Mouse (Mus musculus) midbrain, embryonic 16.5 days (tissue): ENCODE results near the gene Ccdc50. TPM values are rescaled to one million over a fixed set of nuclear protein-coding genes. Genes with fewer than 3 reads are reported as not detected.

Experiments used
- ATAC-seq: fragments of 200-750 bp; cut with Nextera tagmentation; 2 replicates; pipeline ENCODE4 v1.8.0; 2017; ENCODE audit warnings: moderate TSS enrichment
- H3K27ac ChIP-seq: fragments of 300-500 bp; sonication (generic); 2 replicates; pipeline ENCODE4 v1.5.1; 2014; ENCODE audit warnings: mild to moderate bottlenecking, low read length, mixed read lengths
- H3K27me3 ChIP-seq: fragments of 300-500 bp; sonication (generic); 2 replicates; pipeline ENCODE4 v1.6.1; 2014; ENCODE audit warnings: low read depth, low read length, mixed read lengths; ENCODE audit not compliant: control insufficient read depth, insufficient read depth
- H3K36me3 ChIP-seq: fragments of 300-500 bp; sonication (generic); 2 replicates; pipeline ENCODE4 v1.6.1; 2014; ENCODE audit warnings: mild to moderate bottlenecking, low read length, moderate library complexity, mixed read lengths; ENCODE audit not compliant: control insufficient read depth, insufficient read depth
- H3K4me1 ChIP-seq: fragments of 300-500 bp; sonication (generic); 2 replicates; pipeline ENCODE4 v1.6.1; 2014; ENCODE audit warnings: mild to moderate bottlenecking, low read length, mixed read lengths; ENCODE audit not compliant: control insufficient read depth, insufficient read depth
- H3K4me2 ChIP-seq: fragments of 300-500 bp; sonication (generic); 2 replicates; pipeline ENCODE4 v1.6.1; 2014; ENCODE audit warnings: mild to moderate bottlenecking, low read length, mixed read lengths
- H3K4me3 ChIP-seq: fragments of 300-500 bp; sonication (generic); 2 replicates; pipeline ENCODE4 v1.5.1; 2014; ENCODE audit warnings: low read depth, mild to moderate bottlenecking, low read length, moderate library complexity, mixed read lengths
- H3K9ac ChIP-seq: fragments of 300-500 bp; sonication (generic); 2 replicates; pipeline ENCODE4 v1.6.1; 2014; ENCODE audit warnings: low read depth, low read length, mixed read lengths
- H3K9me3 ChIP-seq: fragments of 300-500 bp; sonication (generic); replicated peaks from 2 replicates; pipeline ENCODE4 v1.6.1; 2014; ENCODE audit warnings: mild to moderate bottlenecking, low read length, mixed read lengths; ENCODE audit not compliant: control insufficient read depth, poor library complexity, severe bottlenecking
- WGBS: fragments of 180-500 bp; shearing (Covaris S2); extraction: QIAGEN DNeasy Blood & Tissue Kit; methylation state at CpG from one replicate; pipeline ENCODE4 v1.1.7; 2014; 5-methylcytosine and 5-hydroxymethylcytosine counted together
- polyA plus RNA-seq: library from polyadenylated mRNA; unstranded; fragments of >200 nt; fragmentation: Nextera tagmentation; extraction: Ambion mirVana; gene quantifications from 2 replicates; pipeline ENCODE4 v1.2.1, GENCODE M21; 2015

Gene Ccdc50
- polyA plus RNA-seq, 1 experiment from 2014 or later: 42.3 TPM

DNA sequence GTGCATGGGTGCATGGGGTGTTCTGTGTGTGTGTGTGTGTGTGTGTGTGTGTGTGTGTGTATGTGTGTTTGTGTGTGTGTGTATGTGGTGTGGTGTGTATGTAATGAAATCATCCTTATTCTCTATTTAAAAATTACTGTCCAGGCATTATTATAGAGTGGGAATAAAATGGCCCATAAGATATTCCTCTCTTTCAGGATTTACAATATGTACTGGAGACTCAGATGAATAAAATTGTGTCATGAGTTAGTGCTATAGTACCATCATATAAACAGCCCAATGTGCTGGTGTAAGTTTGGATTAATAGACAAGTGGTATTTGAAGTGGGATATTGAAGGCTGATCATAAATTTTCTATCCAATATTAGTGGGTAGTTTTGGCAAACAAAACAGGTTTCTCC is 15.4 kb downstream of the Ccdc50 start:
- ATAC-seq: no peak

DNA sequence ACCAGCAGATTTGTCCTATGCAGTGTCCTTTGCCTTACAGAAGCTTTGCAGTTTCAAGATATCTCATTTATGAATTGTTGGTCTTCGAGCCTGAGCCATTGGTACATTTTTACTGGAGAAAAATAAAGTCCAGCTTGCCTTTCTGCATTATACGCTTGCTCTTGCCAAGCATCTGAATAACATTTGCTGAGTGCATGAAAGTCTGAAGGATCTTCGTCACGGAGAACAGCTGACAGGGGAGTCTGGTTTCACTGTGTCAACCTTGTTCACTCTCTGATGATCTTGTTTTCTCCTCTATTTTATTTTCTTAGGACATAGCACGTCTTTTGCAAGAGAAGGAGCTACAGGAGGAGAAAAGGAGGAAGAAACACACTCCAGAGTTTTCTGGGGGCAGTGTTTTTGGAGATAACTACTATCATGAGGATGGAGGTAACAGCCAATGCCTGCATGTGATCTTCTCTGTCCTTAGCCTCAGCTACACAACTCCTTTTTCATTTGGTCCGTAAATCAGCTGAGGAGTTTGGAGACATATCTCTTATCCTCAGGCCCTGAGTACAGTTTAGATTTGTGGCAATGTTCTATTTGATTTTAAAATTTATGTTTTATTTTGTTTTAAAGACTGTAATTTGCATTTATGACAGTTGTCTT is 28.4 kb downstream of the Ccdc50 start:
- no peaks in the 10 kb centered on the region for H3K27me3 ChIP-seq
- H3K4me1 ChIP-seq: no peaks in the 10 kb centered on the region
- H3K27ac ChIP-seq: no peak overlapping the region
- no peak overlapping the region for H3K4me3 ChIP-seq
- no peak overlapping the region for H3K4me2 ChIP-seq
- H3K36me3 ChIP-seq: peaks cover 34% of the 10 kb centered on the region
- H3K9me3 ChIP-seq: no peaks in the 10 kb centered on the region
- 96% methylated on average over 6 of the region's 6 CpGs for WGBS
- ATAC-seq: no peak
- no peak overlapping the region for H3K9ac ChIP-seq

More for the DNA sequence above, 15.4 kb downstream of the Ccdc50 start:
- Histone ChIP-seq H3K4me1 (no peaks in the 10 kb centered on the region), H3K4me3 (no peak overlapping the region), H3K27ac (no peak overlapping the region), H3K36me3 (peaks cover 8% of the 10 kb centered on the region), H3K4me2 (no peak overlapping the region), H3K27me3 (no peaks in the 10 kb centered on the region), H3K9me3 (no peaks in the 10 kb centered on the region), H3K9ac (no peak overlapping the region)

DNA sequence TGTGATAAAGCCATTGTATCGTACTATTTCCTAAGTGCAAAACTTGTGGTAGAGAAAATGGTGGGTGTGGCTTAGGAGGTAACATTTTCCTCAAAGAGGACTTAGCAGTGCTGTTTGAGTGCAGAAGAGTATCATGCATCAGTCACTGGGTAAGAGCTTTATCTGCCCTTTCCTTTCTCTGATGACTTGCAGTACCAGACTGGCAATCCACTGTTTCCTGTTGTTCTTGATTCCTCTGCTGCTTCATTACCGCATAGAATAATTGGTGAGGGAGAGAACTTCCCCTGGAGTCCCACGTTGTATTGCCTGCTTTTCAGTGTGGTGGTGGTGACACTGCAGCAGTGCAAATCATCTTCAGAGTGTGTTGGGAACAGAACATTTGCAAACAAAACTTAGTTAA is 29.0 kb downstream of the Ccdc50 start:
- H3K9ac ChIP-seq: no peak overlapping the region
- H3K4me3 ChIP-seq: no peak overlapping the region
- H3K9me3 ChIP-seq: peaks cover 2% of the 10 kb centered on the region; the same call in 1 of the 2 replicates
- 97% methylated on average over 3 of the region's 3 CpGs for WGBS
- H3K4me2 ChIP-seq: no peak overlapping the region
- H3K27me3 ChIP-seq: no peaks in the 10 kb centered on the region
- no peaks in the 10 kb centered on the region for H3K4me1 ChIP-seq
- H3K36me3 ChIP-seq: peaks cover 40% of the 10 kb centered on the region
- H3K27ac ChIP-seq: no peak overlapping the region
- no peak for ATAC-seq

DNA sequence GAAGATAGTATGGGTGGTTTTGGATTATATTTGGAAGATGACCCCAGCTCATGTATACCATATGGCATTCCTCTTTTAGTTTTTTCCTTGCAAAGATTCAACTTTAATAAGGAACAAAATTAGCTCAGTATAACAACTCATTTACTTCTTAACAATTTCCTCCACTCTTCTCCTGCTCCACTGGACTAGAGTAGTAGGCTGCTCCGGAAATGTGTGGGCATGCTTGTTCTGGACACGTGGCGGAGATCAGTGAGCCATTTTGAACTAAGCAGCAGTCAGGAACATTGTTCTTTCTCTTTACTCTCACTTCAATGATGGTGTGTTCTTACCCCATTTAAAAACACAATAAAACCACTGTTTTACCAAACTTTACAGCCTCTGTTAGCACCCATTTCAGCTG is 32.3 kb downstream of the Ccdc50 start:
- no peak for ATAC-seq
- no peak overlapping the region for H3K4me2 ChIP-seq
- peaks cover 29% of the 10 kb centered on the region for H3K36me3 ChIP-seq
- no peak overlapping the region for H3K9ac ChIP-seq
- no peaks in the 10 kb centered on the region for H3K27me3 ChIP-seq
- no peak overlapping the region for H3K27ac ChIP-seq
- no peaks in the 10 kb centered on the region for H3K4me1 ChIP-seq
- peaks cover 5% of the 10 kb centered on the region; the same call in 1 of the 2 replicates for H3K9me3 ChIP-seq
- H3K4me3 ChIP-seq: no peak overlapping the region
- WGBS: over 99% methylated on average over 3 of the region's 3 CpGs

DNA sequence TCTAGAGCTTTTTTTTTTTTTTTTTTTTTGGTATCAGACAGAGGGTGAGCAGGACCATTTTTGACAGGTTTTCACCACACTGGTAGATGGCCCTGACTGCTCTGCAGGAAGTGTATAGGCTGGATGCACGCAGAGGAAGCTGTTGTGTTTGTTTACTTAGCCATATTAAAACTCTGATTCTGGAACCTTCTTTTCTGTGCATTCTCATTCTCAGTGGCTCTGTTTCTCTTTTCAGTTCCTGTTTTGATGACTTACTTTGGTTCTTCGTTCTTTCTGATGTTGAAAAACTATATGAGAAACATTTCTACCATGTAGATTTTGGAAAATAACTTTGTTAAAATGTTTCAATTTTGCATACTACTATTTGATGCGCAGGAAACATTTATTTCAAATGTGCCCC is 46.4 kb downstream of the Ccdc50 start:
- Histone ChIP-seq H3K27me3 (no peaks in the 10 kb centered on the region), H3K9ac (no peak overlapping the region), H3K4me3 (no peak overlapping the region), H3K36me3 (peaks cover 10% of the 10 kb centered on the region; the same call in 1 of the 2 replicates), H3K4me1 (no peaks in the 10 kb centered on the region), H3K4me2 (no peak overlapping the region), H3K9me3 (no peaks in the 10 kb centered on the region), H3K27ac (no peak overlapping the region)
- no peak for ATAC-seq
- 91% methylated on average over 3 of the region's 3 CpGs for WGBS

DNA sequence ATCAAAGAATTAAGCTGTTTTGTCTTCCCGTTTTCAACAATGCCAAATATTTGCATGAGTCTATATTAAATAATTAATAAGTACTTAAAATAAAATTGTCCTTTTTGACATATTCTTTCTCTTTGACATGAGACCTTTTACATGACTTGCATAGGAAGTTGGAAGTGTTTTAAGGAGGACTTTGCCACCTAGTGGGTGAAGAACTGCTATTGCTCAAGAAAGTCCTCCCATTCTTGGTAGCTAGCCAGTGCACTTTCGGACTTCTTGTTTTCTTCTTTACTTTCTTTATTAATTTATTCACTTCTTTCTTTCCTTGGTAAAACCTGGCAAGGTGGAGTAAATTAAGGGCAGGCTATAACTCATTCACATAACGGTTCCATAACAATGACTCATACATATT is 55.3 kb downstream of the Ccdc50 start:
- Histone ChIP-seq H3K4me1 (no peaks in the 10 kb centered on the region), H3K27ac (no peak overlapping the region), H3K9ac (no peak overlapping the region), H3K4me3 (no peak overlapping the region), H3K36me3 (peaks cover 9% of the 10 kb centered on the region; the same call in 1 of the 2 replicates), H3K27me3 (no peaks in the 10 kb centered on the region), H3K9me3 (no peaks in the 10 kb centered on the region), H3K4me2 (no peak overlapping the region)
- ATAC-seq: no peak
- 93% methylated on average over 3 of the region's 3 CpGs for WGBS

DNA sequence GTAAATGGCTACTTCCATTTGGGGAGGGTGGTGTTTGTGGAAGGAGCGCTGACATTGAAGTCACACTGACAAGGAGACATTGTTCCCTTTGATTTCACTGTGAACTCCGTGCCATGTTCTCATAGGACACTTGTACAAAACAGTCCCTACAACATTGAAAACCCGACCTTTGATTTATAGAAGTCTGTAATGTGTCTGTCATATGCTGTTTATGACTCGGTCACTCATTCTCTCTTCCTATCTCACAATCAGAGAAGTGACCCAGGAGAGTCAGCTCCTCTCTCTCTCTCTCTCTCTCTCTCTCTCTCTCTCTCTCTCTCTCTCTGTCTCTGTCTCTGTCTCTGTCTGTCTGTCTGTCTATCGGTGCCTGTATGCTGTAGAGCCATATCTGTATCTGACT is 60.7 kb downstream of the Ccdc50 start:
- Histone ChIP-seq H3K4me1 (peaks cover 2% of the 10 kb centered on the region; the same call in 1 of the 2 replicates), H3K9me3 (no peaks in the 10 kb centered on the region), H3K27me3 (no peaks in the 10 kb centered on the region), H3K4me2 (no peak overlapping the region), H3K9ac (no peak overlapping the region), H3K36me3 (peaks cover 9% of the 10 kb centered on the region; the same call in 1 of the 2 replicates), H3K27ac (no peak overlapping the region), H3K4me3 (no peak overlapping the region)
- WGBS: 92% methylated on average over 5 of the region's 5 CpGs
- ATAC-seq: no peak

DNA sequence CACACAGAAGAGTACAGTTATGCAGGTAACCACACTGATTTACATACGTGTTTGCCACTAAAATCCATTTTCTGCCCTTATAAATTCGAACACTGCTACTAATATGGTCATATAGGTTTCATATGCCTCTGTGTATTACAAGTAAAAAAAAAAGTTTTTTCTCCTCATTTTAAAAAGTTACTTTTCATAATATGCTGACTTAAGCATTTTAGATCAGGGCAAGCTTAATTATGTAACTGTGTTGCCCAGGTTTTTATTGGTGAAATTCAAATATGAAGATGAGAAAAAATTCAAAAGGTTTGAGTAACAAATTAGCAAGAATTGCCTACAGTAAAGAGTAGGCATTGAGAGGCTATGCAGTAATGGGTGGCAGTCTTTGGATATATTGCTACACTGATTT is 62.0 kb downstream of the Ccdc50 start:
- peaks cover 2% of the 10 kb centered on the region; the same call in 1 of the 2 replicates for H3K4me1 ChIP-seq
- H3K27me3 ChIP-seq: no peaks in the 10 kb centered on the region
- H3K9me3 ChIP-seq: no peaks in the 10 kb centered on the region
- WGBS: 94% methylated on average over 2 of the region's 2 CpGs
- no peak overlapping the region for H3K27ac ChIP-seq
- H3K4me2 ChIP-seq: no peak overlapping the region
- no peak for ATAC-seq
- no peak overlapping the region for H3K9ac ChIP-seq
- H3K36me3 ChIP-seq: 0 out of 2 replicates have a peak, but pooled peaks cover 3% of the 10 kb centered on the region
- H3K4me3 ChIP-seq: no peak overlapping the region

DNA sequence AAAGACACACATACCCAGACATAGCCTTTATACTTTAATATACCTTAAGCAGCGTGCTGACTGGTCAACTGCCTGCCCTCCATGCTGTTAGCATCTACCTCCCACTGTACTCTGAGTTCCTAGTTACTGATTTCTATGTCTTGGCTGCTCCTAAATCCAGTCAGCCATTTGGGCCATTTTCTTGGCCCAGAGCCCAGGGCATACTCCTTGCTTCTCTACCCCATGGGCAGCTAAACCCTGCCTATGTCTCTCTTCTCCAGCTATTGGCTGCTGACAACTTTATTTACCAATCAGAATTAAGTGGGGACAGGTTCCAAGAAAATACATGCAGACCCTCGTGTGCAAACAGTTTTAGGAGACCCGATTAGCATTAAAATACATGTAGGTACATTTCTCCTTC is 64.7 kb downstream of the Ccdc50 start:
- no peak overlapping the region for H3K4me2 ChIP-seq
- H3K4me1 ChIP-seq: peaks cover 2% of the 10 kb centered on the region; the same call in 1 of the 2 replicates
- H3K36me3 ChIP-seq: no peaks in the 10 kb centered on the region
- 0 out of 2 replicates have a peak, but pooled peaks have one; percentile 21 for ATAC-seq
- H3K9me3 ChIP-seq: no peaks in the 10 kb centered on the region
- no peak overlapping the region for H3K27ac ChIP-seq
- no peak overlapping the region for H3K4me3 ChIP-seq
- WGBS: 57% methylated on average over 3 of the region's 3 CpGs
- H3K9ac ChIP-seq: no peak overlapping the region
- no peaks in the 10 kb centered on the region for H3K27me3 ChIP-seq
